Mouse (Mus musculus) hindbrain, embryonic 15.5 days (tissue): ENCODE results near the gene Ros1. TPM values are rescaled to one million over a fixed set of nuclear protein-coding genes. Genes with fewer than 3 reads are reported as not detected.
A peak's percentile ranks its signal among the peaks of the same experiment; 100 is the strongest.

Source experiments
- ATAC-seq: fragments of 200-750 bp; cut with Nextera tagmentation; 2 replicates; pipeline ENCODE4 v1.8.0; 2017; ENCODE audit warnings: low read depth, moderate number of reproducible peaks, moderate TSS enrichment; ENCODE audit not compliant: low FRiP score
- H3K27ac ChIP-seq: fragments of 300-500 bp; sonication (generic); replicated peaks from 2 replicates; pipeline ENCODE4 v1.5.1; 2015; ENCODE audit warnings: mild to moderate bottlenecking, inconsistent platforms
- H3K27me3 ChIP-seq: fragments of 300-500 bp; sonication (generic); 2 replicates; pipeline ENCODE4 v1.6.1; 2015; ENCODE audit warnings: control low read depth, inconsistent platforms
- H3K36me3 ChIP-seq: fragments of 300-500 bp; sonication (generic); 2 replicates; pipeline ENCODE4 v1.6.1; 2015; ENCODE audit warnings: control low read depth, inconsistent platforms
- H3K4me1 ChIP-seq: fragments of 300-500 bp; sonication (generic); replicated peaks from 2 replicates; pipeline ENCODE4 v1.6.1; 2015; ENCODE audit warnings: control low read depth, inconsistent platforms
- H3K4me2 ChIP-seq: fragments of 300-500 bp; sonication (generic); 2 replicates; pipeline ENCODE4 v1.6.1; 2015; ENCODE audit warnings: moderate library complexity, mild to moderate bottlenecking, inconsistent platforms
- H3K4me3 ChIP-seq: fragments of 300-500 bp; sonication (generic); 2 replicates; pipeline ENCODE4 v1.5.1; 2015; ENCODE audit warnings: mild to moderate bottlenecking, inconsistent platforms
- H3K9ac ChIP-seq: fragments of 300-500 bp; sonication (generic); 2 replicates; pipeline ENCODE4 v1.6.1; 2015; ENCODE audit warnings: inconsistent platforms
- H3K9me3 ChIP-seq: fragments of 300-500 bp; sonication (generic); 2 replicates; pipeline ENCODE4 v1.6.1; 2016; ENCODE audit warnings: control low read depth, inconsistent platforms
- WGBS: fragments of 180-500 bp; shearing (Covaris S2); methylation state at CpG from one replicate; pipeline ENCODE4 v1.1.7; 2015; 5-methylcytosine and 5-hydroxymethylcytosine counted together
- polyA plus RNA-seq: library from polyadenylated mRNA; unstranded; fragments of >200 nt; fragmentation: Nextera tagmentation; extraction: Ambion mirVana; gene quantifications from 2 replicates; pipeline ENCODE4 v1.2.1, GENCODE M21; 2015

Ros1 gene
- polyA plus RNA-seq, 1 experiment from 2014 or later = not detected

- Histone ChIP-seq H3K9me3 (no peaks in the 10 kb centered on the region), H3K9ac (no peak overlapping the region), H3K4me2 (no peak overlapping the region), H3K27ac (no peak overlapping the region), H3K36me3 (no peaks in the 10 kb centered on the region), H3K27me3 (no peaks in the 10 kb centered on the region), H3K4me1 (no peaks in the 10 kb centered on the region), H3K4me3 (no peak overlapping the region)
- no peak for ATAC-seq
- WGBS = 65% methylated on average over 2 of the region's 2 CpGs
These were observed 64.3 kb downstream of the Ros1 start for GRCm38 (mm10) chr10:52130762-52131161.

GRCm38 (mm10) chr10:52128874-52129412 is 66.1 kb downstream of the Ros1 start:
- no peak overlapping the region for H3K27ac ChIP-seq
- no peaks in the 10 kb centered on the region for H3K36me3 ChIP-seq
- 54% methylated on average over 5 of the region's 5 CpGs for WGBS
- ATAC-seq = no peak
- H3K9ac ChIP-seq = no peak overlapping the region
- H3K9me3 ChIP-seq = no peaks in the 10 kb centered on the region
- H3K4me1 ChIP-seq = no peaks in the 10 kb centered on the region
- no peak overlapping the region for H3K4me3 ChIP-seq
- H3K27me3 ChIP-seq = no peaks in the 10 kb centered on the region
- H3K4me2 ChIP-seq = no peak overlapping the region

DNA sequence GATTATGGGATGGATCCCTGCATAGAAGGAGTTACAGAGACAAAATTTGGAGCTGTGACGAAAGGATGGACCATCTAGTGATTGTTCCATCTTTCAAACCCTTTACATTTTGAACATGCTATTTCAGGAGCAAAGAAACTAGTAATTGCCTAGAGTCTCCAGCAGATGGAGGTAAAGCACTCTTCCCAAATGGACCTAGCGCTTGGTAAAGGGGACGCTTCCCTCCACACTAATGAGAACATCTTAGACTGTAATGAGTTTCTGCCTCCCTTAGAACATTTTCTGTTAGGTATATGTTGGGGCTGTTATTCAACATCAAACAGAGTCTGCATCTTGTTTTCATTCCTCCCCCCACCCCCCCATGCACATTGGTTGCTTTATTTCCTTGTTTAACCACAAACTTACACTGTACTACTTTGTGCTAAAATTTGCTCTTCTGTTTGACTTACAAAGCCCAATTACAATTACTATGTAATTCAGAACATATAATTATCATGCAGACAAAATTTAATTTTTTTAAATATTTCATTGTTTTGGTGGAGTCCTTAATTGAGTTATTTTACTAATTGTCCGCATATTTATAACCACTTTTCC is 88.8 kb downstream of the Ros1 start:
- no peak overlapping the region for H3K9ac ChIP-seq
- no peaks in the 10 kb centered on the region for H3K27me3 ChIP-seq
- no peaks in the 10 kb centered on the region for H3K36me3 ChIP-seq
- H3K9me3 ChIP-seq = no peaks in the 10 kb centered on the region
- 34% methylated on average over 4 of the region's 4 CpGs for WGBS
- no peak overlapping the region for H3K4me3 ChIP-seq
- no peak overlapping the region for H3K4me2 ChIP-seq
- H3K27ac ChIP-seq = no peak overlapping the region
- H3K4me1 ChIP-seq = no peaks in the 10 kb centered on the region
- peak; percentile 77; the same call in 1 of the 2 replicates for ATAC-seq

GRCm38 (mm10) chr10:52101273-52101672 is 93.8 kb downstream of the Ros1 start:
- Histone ChIP-seq H3K9me3 (no peaks in the 10 kb centered on the region), H3K36me3 (no peaks in the 10 kb centered on the region), H3K4me2 (no peak overlapping the region), H3K27me3 (no peaks in the 10 kb centered on the region), H3K4me3 (no peak overlapping the region), H3K27ac (no peak overlapping the region), H3K4me1 (no peaks in the 10 kb centered on the region), H3K9ac (no peak overlapping the region)
- ATAC-seq = no peak
- WGBS = 86% methylated on average over 1 of the region's 1 CpGs

- H3K9ac ChIP-seq = no peak overlapping the region
- H3K9me3 ChIP-seq = no peaks in the 10 kb centered on the region
- no peak overlapping the region for H3K27ac ChIP-seq
- 84% methylated on average over 4 of the region's 4 CpGs for WGBS
- no peak overlapping the region for H3K4me2 ChIP-seq
- no peak overlapping the region for H3K4me3 ChIP-seq
- H3K4me1 ChIP-seq = no peaks in the 10 kb centered on the region
- H3K36me3 ChIP-seq = no peaks in the 10 kb centered on the region
- H3K27me3 ChIP-seq = no peaks in the 10 kb centered on the region
- ATAC-seq = no peak
These were observed 102.9 kb downstream of the Ros1 start for GRCm38 (mm10) chr10:52092181-52092580.

GRCm38 (mm10) chr10:52086681-52087080 is 108.4 kb downstream of the Ros1 start:
- ATAC-seq = no peak
- H3K27ac ChIP-seq = no peak overlapping the region
- H3K9me3 ChIP-seq = no peaks in the 10 kb centered on the region
- no peaks in the 10 kb centered on the region for H3K36me3 ChIP-seq
- no peaks in the 10 kb centered on the region for H3K27me3 ChIP-seq
- WGBS = 89% methylated on average over 6 of the region's 6 CpGs
- H3K4me2 ChIP-seq = no peak overlapping the region
- H3K4me1 ChIP-seq = no peaks in the 10 kb centered on the region
- H3K4me3 ChIP-seq = no peak overlapping the region
- no peak overlapping the region for H3K9ac ChIP-seq

- no peak for ATAC-seq
- no peak overlapping the region for H3K27ac ChIP-seq
- no peaks in the 10 kb centered on the region for H3K36me3 ChIP-seq
- no peak overlapping the region for H3K9ac ChIP-seq
- no peak overlapping the region for H3K4me2 ChIP-seq
- H3K27me3 ChIP-seq = no peaks in the 10 kb centered on the region
- H3K9me3 ChIP-seq = no peaks in the 10 kb centered on the region
- no peak overlapping the region for H3K4me3 ChIP-seq
- no peaks in the 10 kb centered on the region for H3K4me1 ChIP-seq
These were observed 122.6 kb downstream of the Ros1 start for GRCm38 (mm10) chr10:52072482-52072881.

- Histone ChIP-seq H3K27me3 (no peaks in the 10 kb centered on the region), H3K4me2 (no peak overlapping the region), H3K9ac (no peak overlapping the region), H3K9me3 (no peaks in the 10 kb centered on the region), H3K36me3 (no peaks in the 10 kb centered on the region), H3K27ac (no peak overlapping the region), H3K4me1 (no peaks in the 10 kb centered on the region), H3K4me3 (no peak overlapping the region)
- WGBS = 85% methylated on average over 3 of the region's 3 CpGs
- no peak for ATAC-seq
These were observed 146.8 kb downstream of the Ros1 start for GRCm38 (mm10) chr10:52048287-52048686.

DNA sequence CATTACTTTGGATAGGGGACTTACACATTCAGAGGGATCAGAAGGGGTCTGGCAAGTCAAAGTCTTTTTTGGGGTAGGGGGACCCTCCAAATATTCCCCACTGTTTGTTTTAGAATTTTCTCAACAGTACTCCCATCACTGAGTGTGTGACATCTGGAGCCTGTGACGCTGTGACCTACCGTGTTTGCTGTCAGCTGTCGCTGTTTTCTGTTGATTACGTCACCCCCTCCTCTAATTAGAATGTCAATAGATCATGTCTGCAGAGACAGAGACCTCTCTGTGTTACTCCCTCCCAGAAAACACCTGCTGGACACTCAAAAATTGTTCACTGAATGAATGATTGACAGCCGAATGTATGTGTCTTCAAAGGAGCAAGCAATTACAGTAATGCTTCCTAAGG is 152.0 kb downstream of the Ros1 start:
- no peaks in the 10 kb centered on the region for H3K9me3 ChIP-seq
- WGBS = 66% methylated on average over 5 of the region's 5 CpGs

GRCm38 (mm10) chr10:52039392-52039791 is 155.7 kb downstream of the Ros1 start:
- WGBS = 78% methylated on average over 1 of the region's 1 CpGs
- ATAC-seq = no peak

More for the DNA sequence above, 152.0 kb downstream of the Ros1 start:
- Histone ChIP-seq H3K4me3 (no peak overlapping the region), H3K27me3 (no peaks in the 10 kb centered on the region), H3K9ac (no peak overlapping the region), H3K4me2 (no peak overlapping the region), H3K36me3 (no peaks in the 10 kb centered on the region), H3K27ac (no peak overlapping the region), H3K4me1 (no peaks in the 10 kb centered on the region)
- no peak for ATAC-seq

DNA sequence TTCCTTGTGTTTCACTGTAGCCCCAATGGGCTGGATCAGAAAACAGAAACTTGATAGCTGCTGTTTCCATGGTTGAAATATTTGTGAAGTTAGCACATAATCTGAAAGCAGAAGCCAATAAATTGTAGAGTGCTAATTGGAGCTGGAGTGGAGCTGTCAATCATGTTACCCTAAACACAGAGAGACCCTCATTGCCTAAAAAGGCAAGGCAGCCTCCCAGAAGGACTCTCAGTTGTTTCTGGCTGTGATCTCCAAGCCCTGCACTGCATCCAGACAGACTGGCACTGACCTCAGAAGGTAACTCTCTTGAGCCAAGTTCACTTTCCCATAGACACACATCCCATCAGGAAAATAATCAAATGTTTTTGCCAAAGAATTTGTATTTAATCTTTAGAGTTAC is 161.3 kb downstream of the Ros1 start:
- H3K4me1 ChIP-seq = no peaks in the 10 kb centered on the region
- H3K27ac ChIP-seq = no peak overlapping the region
- no peak overlapping the region for H3K4me2 ChIP-seq
- H3K36me3 ChIP-seq = no peaks in the 10 kb centered on the region
- no peak for ATAC-seq
- H3K4me3 ChIP-seq = no peak overlapping the region
- peaks cover 34% of the 10 kb centered on the region for H3K27me3 ChIP-seq
- H3K9ac ChIP-seq = no peak overlapping the region
- H3K9me3 ChIP-seq = no peaks in the 10 kb centered on the region

More at GRCm38 (mm10) chr10:52039392-52039791, 155.7 kb downstream of the Ros1 start:
- H3K9ac ChIP-seq = no peak overlapping the region
- no peak overlapping the region for H3K27ac ChIP-seq
- H3K4me2 ChIP-seq = no peak overlapping the region
- H3K9me3 ChIP-seq = no peaks in the 10 kb centered on the region
- H3K4me3 ChIP-seq = no peak overlapping the region
- H3K4me1 ChIP-seq = no peaks in the 10 kb centered on the region
- H3K36me3 ChIP-seq = no peaks in the 10 kb centered on the region
- H3K27me3 ChIP-seq = no peaks in the 10 kb centered on the region

GRCm38 (mm10) chr10:52029421-52030080 is 165.5 kb downstream of the Ros1 start:
- 3% methylated on average over 10 of the region's 10 CpGs for WGBS

More at GRCm38 (mm10) chr10:52029421-52030080, 165.5 kb downstream of the Ros1 start:
- Histone ChIP-seq H3K4me3 (no peak overlapping the region), H3K9me3 (no peaks in the 10 kb centered on the region), H3K4me1 (peaks cover 11% of the 10 kb centered on the region), H3K36me3 (no peaks in the 10 kb centered on the region), H3K9ac (no peak overlapping the region), H3K4me2 (no peak overlapping the region), H3K27me3 (peaks cover 70% of the 10 kb centered on the region), H3K27ac (no peak overlapping the region)
- no peak for ATAC-seq
